Mouse (Mus musculus) embryonic facial prominence, embryonic 15.5 days (tissue): Measurements from ENCODE around the gene Olfr1349. TPM values are rescaled to one million over a fixed set of nuclear protein-coding genes. Genes with fewer than 3 reads are reported as not detected.

Experiments
- polyA plus RNA-seq: library from polyadenylated mRNA; unstranded; fragments of >200 nt; fragmentation: Nextera tagmentation; extraction: Ambion mirVana; gene quantifications from 2 replicates; pipeline ENCODE4 v1.2.1, GENCODE M21; 2015

Gene Olfr1349
- polyA plus RNA-seq, 1 experiment from 2014 or later: 0.15 TPM

Other genes starting within 250 kb of the Olfr1349 start
- gene Zfp667, start 236.4 kb downstream of the Olfr1349 start, polyA plus RNA-seq: 11.5 and 11.6 TPM in 2 replicates
- 5.9 and 6.2 TPM in 2 replicates for gene Zfp583, start 191.7 kb downstream of the Olfr1349 start, polyA plus RNA-seq
- 1.8 and 1.9 TPM in 2 replicates for gene Gm3854, start 179.2 kb downstream of the Olfr1349 start, polyA plus RNA-seq
- 2.2 and 4.2 TPM in 2 replicates for gene Zfp78, start 159.7 kb downstream of the Olfr1349 start, polyA plus RNA-seq
- gene Zfp28, start 139.7 kb downstream of the Olfr1349 start, polyA plus RNA-seq: 9.5 and 10.0 TPM in 2 replicates
- 0.26 and 0.44 TPM in 2 replicates for gene Smim17, start 124.2 kb downstream of the Olfr1349 start, polyA plus RNA-seq
- not detected in 2 replicates for gene Gm20715, start 112.7 kb downstream of the Olfr1349 start, polyA plus RNA-seq
- 0.16 TPM in 1 of 2 replicates, not detected in the other for gene Olfr1344, start 84.3 kb downstream of the Olfr1349 start, polyA plus RNA-seq
- not detected in 2 replicates for gene Olfr1336, start 66.8 kb downstream of the Olfr1349 start, polyA plus RNA-seq
- gene Olfr1346, start 55.8 kb downstream of the Olfr1349 start, polyA plus RNA-seq: not detected in 2 replicates
- not detected in 2 replicates for gene Olfr5, start 36.0 kb downstream of the Olfr1349 start, polyA plus RNA-seq
- gene Olfr1347, start 23.2 kb downstream of the Olfr1349 start, polyA plus RNA-seq: not detected in 2 replicates
- not detected in 2 replicates for gene Olfr1348, start 14.2 kb downstream of the Olfr1349 start, polyA plus RNA-seq
- gene Olfr1350, start 41.9 kb upstream of the Olfr1349 start, polyA plus RNA-seq: 0.17 TPM in 1 of 2 replicates, not detected in the other
- 14.8 and 16.5 TPM in 2 replicates for gene Zim1, start 173.5 kb upstream of the Olfr1349 start, polyA plus RNA-seq
- gene Peg3, start 207.5 kb upstream of the Olfr1349 start, polyA plus RNA-seq: 213 and 237 TPM in 2 replicates
- 9.3 and 9.9 TPM in 2 replicates for gene Usp29, start 207.6 kb upstream of the Olfr1349 start, polyA plus RNA-seq